Mouse (Mus musculus): ENCODE results near the gene Ptpn1. TPM values are rescaled to one million over a fixed set of nuclear protein-coding genes. Genes with fewer than 3 reads are reported as not detected.

The Ptpn1 gene
- 10 to 100 TPM; 12.5 to 14.9 TPM for total RNA-seq (2021)
- long read RNA-seq, experiment 1, full-length matches to known transcripts = 7 of 17 reads
- long read RNA-seq, experiment 1, partial matches to known transcripts = 0 of 17 reads
- long read RNA-seq, experiment 1, other reads (novel, unspliced or antisense) = 10 of 17 reads
- long read RNA-seq, experiment 2, full-length matches to known transcripts = 1 of 10 reads
- long read RNA-seq, experiment 2, partial matches to known transcripts = 0 of 10 reads
- long read RNA-seq, experiment 2, other reads (novel, unspliced or antisense) = 9 of 10 reads

- peak; percentile 96 to 97 for DNase-seq
- intact Hi-C loops (cut with DNase I) = no loop called here
These were observed at the start of gene Ptpn1 for GRCm38 (mm10) chr2:167931985-167932726. Gene Ptpn1 (plus strand): TSS chr2:167932057.

GRCm38 (mm10) chr2:167886485-167886884 lies 45.4 kb upstream of the Ptpn1 start:
- no peak for DNase-seq
- intact Hi-C loops (cut with DNase I) = no loop called here

GRCm38 (mm10) chr2:167887516-167888347 lies 44.1 kb upstream of the Ptpn1 start:
- DNase-seq = no peak
- intact Hi-C loops (cut with DNase I) = no loop called here

- DNase-seq = no peak
- intact Hi-C loops (cut with DNase I) = no loop called here
These were observed 43.0 kb upstream of the Ptpn1 start for GRCm38 (mm10) chr2:167888834-167889233.

- intact Hi-C loops (cut with DNase I) = loop anchor here (5.0 kb wide), 1 partner anchor 128 kb away; no protein-coding TSS in a partner anchor
- DNase-seq = no peak
These were observed 42.0 kb upstream of the Ptpn1 start for GRCm38 (mm10) chr2:167889886-167890285.

- intact Hi-C loops (cut with DNase I) = loop anchor here (1.0 to 5.0 kb wide), 2 partner anchors 130 to 205 kb away; no protein-coding TSS in a partner anchor
- DNase-seq = peak; percentile 66 to 67
These were observed 39.9 kb upstream of the Ptpn1 start for GRCm38 (mm10) chr2:167891908-167892307.

- intact Hi-C loops (cut with DNase I) = loop anchor here (5.0 kb wide), 1 partner anchor 131 kb away; no protein-coding TSS in a partner anchor
These were observed 38.2 kb upstream of the Ptpn1 start for GRCm38 (mm10) chr2:167893680-167894079.

GRCm38 (mm10) chr2:167894948-167895372 lies 36.9 kb upstream of the Ptpn1 start:
- peak; percentile 83 to 86 for DNase-seq
- intact Hi-C loops (cut with DNase I) = loop anchor here (1.0 to 5.0 kb wide), 4 partner anchors 133 to 363 kb away; no protein-coding TSS in a partner anchor

More at GRCm38 (mm10) chr2:167893680-167894079, 38.2 kb upstream of the Ptpn1 start:
- no peak for DNase-seq

GRCm38 (mm10) chr2:167897896-167898295 lies 34.0 kb upstream of the Ptpn1 start:
- DNase-seq = no peak
- intact Hi-C loops (cut with DNase I) = loop anchor here (5.0 kb wide), 1 partner anchor 366 kb away; no protein-coding TSS in a partner anchor

- no peak for DNase-seq
- intact Hi-C loops (cut with DNase I) = loop anchor here (5.0 kb wide), 1 partner anchor 368 kb away; no protein-coding TSS in a partner anchor
These were observed 31.9 kb upstream of the Ptpn1 start for GRCm38 (mm10) chr2:167899989-167900421.

GRCm38 (mm10) chr2:167902116-167902703 lies 29.6 kb upstream of the Ptpn1 start:
- DNase-seq = no peak
- intact Hi-C loops (cut with DNase I) = no loop called here

- no peak for DNase-seq
These were observed 28.5 kb upstream of the Ptpn1 start for GRCm38 (mm10) chr2:167903242-167903952.

GRCm38 (mm10) chr2:167904621-167905367 lies 27.1 kb upstream of the Ptpn1 start:
- intact Hi-C loops (cut with DNase I) = no loop called here
- DNase-seq = no peak

More at GRCm38 (mm10) chr2:167903242-167903952, 28.5 kb upstream of the Ptpn1 start:
- intact Hi-C loops (cut with DNase I) = no loop called here

GRCm38 (mm10) chr2:167905561-167905960 lies 26.3 kb upstream of the Ptpn1 start:
- intact Hi-C loops (cut with DNase I) = no loop called here
- DNase-seq = no peak

GRCm38 (mm10) chr2:167906729-167907128 lies 25.1 kb upstream of the Ptpn1 start:
- intact Hi-C loops (cut with DNase I) = no loop called here

GRCm38 (mm10) chr2:167909531-167910177 lies 22.2 kb upstream of the Ptpn1 start:
- DNase-seq = no peak
- intact Hi-C loops (cut with DNase I) = no loop called here

More at GRCm38 (mm10) chr2:167906729-167907128, 25.1 kb upstream of the Ptpn1 start:
- DNase-seq = no peak

- intact Hi-C loops (cut with DNase I) = no loop called here
- no peak for DNase-seq
These were observed 21.7 kb upstream of the Ptpn1 start for GRCm38 (mm10) chr2:167910178-167910540.

- no peak for DNase-seq
- intact Hi-C loops (cut with DNase I) = no loop called here
These were observed 20.3 kb upstream of the Ptpn1 start for GRCm38 (mm10) chr2:167911511-167911910.

All from gastrocnemius, postnatal 36 days (tissue).